Mouse (Mus musculus) C2C12 (cell line): ENCODE results near the gene Ano6.

Source experiments
- CTCF ChIP-seq: IDR thresholded peaks from one replicate; pipeline ENCODE4 v1.5.1; 2011; ENCODE audit not compliant: control insufficient read depth, insufficient read depth, insufficient read length
- FOSL1 ChIP-seq: IDR thresholded peaks from one replicate; pipeline ENCODE4 v1.8.0; 2011; ENCODE audit warnings: mild to moderate bottlenecking, low read length; ENCODE audit not compliant: poor library complexity, insufficient read depth, severe bottlenecking
- MAX ChIP-seq: IDR thresholded peaks from one replicate; pipeline ENCODE4 v1.6.1; 2011; ENCODE audit warnings: mild to moderate bottlenecking, control low read depth
- MYOD1 ChIP-seq: IDR thresholded peaks from one replicate; pipeline ENCODE4 v1.6.1; 2011; ENCODE audit warnings: low read depth; ENCODE audit not compliant: control insufficient read depth, insufficient read length
- MYOG ChIP-seq: IDR thresholded peaks from one replicate; pipeline ENCODE4 v1.6.1; 2011; ENCODE audit not compliant: control insufficient read depth, insufficient read length; ENCODE audit errors: extremely low read depth
- USF1 ChIP-seq: IDR thresholded peaks from one replicate; pipeline ENCODE4 v1.6.1; 2011; ENCODE audit warnings: low read depth, mild to moderate bottlenecking, control low read depth, moderate library complexity

DNA sequence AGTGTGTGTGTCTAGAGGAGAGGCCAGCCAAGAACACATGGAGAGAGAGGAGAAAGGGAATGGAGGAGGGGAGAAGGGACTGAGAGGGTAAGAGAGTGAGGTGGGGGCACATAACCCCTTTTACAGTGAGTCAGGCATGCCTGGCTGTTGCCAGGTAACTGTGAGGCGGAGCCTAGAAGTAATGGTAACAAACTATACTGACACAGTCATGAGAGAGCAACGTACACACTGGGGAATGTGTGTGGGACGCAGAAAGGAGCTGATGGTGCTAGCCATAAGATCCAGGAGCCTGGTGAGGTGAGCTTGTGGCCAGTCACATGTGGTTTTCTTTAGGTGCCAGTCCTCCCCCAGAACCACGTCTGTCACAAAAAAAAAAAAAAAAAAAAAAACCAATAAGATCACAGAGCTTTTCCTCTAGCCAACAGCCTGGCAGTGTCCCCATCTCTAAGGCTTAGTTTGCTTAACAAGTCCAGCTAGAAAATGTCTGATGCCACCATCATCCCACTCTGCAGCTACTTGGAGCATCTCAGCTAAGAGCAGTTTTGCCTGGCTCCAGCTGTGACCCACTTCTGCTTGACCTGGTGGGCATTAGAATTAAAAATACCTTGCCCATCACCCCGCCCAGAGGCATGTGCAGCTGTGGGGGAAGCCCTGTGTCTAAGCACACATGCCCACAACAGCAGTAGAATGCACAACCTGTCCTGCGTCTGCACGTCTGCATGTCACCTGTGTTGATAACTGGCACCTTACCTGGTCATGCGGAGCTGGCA is 186.7 kb downstream of the Ano6 start:
- TF ChIP-seq CTCF, result no peak
- TF ChIP-seq MAX, result no peak
- no peak for TF ChIP-seq USF1
- no peak for TF ChIP-seq MYOG
- no peak for TF ChIP-seq MYOD1
- TF ChIP-seq FOSL1, result no peak
